Mouse (Mus musculus) heart, postnatal 25 days (tissue): ENCODE results near the gene Klf16. TPM values are rescaled to one million over a fixed set of nuclear protein-coding genes. Genes with fewer than 3 reads are reported as not detected.
A peak's percentile ranks its signal among the peaks of the same experiment; 100 is the strongest.

Source experiments
- DNase-seq: peaks from one replicate; pipeline ENCODE4 v3.0.0; 2022; ENCODE audit warnings: low spot score
- intact Hi-C: fragments of 180-260 bp; cut with DNase I; formaldehyde crosslinking; loops from one replicate; pipeline ENCODE4 v1.15.1; 2025
- microRNA-seq: library from miRNA; unstranded; fragments of <30 nt; microRNA quantifications from one replicate; pipeline ENCODE4 v1.2.0, GENCODE M21; 2022
- total RNA-seq, 2 experiments: library from RNA; stranded (reverse); gene quantifications; 2 replicates each; pipeline ENCODE4 v1.2.3; 2021

Klf16 gene
- total RNA-seq, 2 experiments from 2014 or later, result 3.0 to 4.5 TPM

DNA sequence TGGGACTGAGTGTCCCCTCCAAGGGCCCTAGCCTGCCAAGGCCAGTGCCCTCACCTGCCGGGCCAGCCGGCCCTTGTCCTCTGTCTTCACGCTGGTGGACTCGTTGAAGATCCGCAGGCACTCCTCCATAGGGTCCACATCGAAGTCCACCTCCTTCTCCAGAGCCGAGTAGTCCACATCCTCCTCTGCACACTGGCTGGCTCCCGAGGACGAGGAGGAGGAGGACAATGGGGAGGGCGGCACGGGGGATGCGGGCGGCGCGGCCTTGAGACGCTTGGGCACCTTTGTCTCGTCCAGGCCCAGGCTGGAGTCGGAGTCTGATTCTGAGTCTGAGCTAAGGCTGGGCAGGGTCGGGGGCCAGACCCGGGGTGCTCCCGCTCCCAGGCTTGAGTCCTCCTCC, 27.8 kb downstream of the Klf16 start:
- intact Hi-C loops, result loop anchor here (5.0 kb wide), 1 partner anchor 102 kb away; no protein-coding TSS in a partner anchor
- no peak for DNase-seq

DNA sequence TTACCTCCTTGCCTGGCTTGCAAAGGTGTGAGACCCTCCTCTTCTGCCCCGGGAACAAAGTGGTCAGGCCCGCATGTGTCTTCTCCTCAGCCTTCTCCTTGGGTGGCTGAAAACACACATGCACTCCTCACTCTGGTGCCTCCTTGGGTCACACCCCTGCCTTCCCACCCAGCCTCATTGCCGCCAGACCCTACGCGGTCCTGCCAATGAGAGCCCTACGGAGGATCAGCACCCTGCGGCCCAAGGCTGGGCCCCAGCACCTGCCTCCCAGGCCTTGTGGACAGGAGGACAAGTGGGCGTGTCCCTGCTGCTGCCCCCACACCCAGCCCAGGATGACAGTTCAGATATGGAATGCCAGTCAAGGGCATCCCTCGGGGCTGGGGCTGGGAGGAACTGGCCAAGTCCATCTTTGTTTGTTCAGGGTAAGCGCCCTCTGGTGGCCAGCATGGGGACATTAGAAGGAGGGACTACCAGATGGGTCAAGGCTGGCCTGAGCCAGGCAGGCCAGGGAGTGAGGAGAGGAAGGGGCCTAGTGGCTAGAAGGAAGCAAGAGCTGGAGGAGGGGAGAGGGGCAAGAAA, 28.6 kb downstream of the Klf16 start:
- intact Hi-C loops, result loop anchor here (5.0 kb wide), 1 partner anchor 101 kb away; no protein-coding TSS in a partner anchor
- DNase-seq, result no peak

DNA sequence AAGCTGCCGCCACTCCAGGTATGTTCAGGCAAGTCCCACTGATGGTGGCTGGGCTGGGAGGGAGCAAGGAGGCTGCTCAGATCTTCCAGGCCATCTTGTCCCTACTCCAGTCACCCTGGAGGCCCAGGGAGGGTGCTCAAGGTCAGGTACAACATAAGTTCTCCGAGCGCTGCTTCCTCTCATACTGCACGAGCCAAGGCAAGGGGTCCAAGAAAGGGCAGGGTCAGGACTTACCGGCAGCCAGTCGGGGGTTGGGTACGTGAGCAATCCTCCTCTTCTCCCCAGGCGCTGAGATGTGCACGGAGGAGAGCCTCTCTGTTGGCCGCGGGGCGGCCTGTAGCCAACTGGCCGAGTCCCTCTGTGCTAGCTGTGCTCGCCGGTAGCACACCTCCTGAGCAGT, 29.6 kb downstream of the Klf16 start:
- intact Hi-C loops, result loop anchor here (5.0 kb wide), 1 partner anchor 100 kb away; no protein-coding TSS in a partner anchor
- no peak for DNase-seq

- no peak for DNase-seq
- intact Hi-C loops, result loop anchor here (5.0 kb wide), 1 partner anchor 100 kb away; no protein-coding TSS in a partner anchor
These were observed 30.2 kb downstream of the Klf16 start for GRCm38 (mm10) chr10:80546945-80547344.

DNA sequence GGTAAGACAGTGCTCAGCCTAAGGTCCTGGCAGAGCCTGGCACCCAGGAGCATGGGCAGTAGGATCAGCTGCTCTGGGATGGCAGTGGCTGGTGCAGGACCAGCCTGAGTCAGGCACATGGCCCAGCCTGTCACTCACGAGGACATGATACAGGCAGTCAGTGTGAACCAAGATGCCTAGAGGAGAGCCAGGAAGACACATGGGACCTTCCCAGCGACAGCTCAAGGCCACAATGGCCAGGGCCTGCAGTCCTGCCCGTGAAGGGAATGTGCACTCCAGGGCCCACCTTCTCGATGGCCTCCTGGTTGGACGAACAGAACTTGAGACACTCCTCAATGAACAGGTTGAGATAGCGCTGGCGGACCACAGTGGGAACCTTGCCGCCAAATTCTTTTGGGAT, 31.5 kb downstream of the Klf16 start:
- intact Hi-C loops, result loop anchor here (5.0 kb wide), 1 partner anchor 98 kb away; no protein-coding TSS in a partner anchor
- DNase-seq, result no peak

DNA sequence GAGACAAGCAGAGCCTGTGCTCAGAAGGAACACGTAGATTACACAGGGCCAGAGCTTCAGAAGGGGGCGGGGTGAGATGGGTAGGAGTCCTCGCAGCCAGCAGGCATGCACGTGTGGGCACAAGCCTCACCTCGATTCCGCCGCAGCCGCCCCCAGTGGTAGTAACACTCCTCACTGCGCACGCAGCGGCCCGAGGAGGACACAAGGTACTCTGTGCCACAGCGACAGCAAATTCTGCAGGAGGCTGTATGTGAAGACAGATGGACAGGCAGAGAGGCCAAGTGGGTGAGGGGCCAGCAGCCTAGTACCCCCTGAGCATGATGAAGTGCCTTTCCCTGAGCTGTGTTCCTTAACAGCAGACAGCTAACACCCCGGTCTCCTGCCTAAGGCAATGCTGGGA, 33.2 kb downstream of the Klf16 start:
- DNase-seq, result no peak
- intact Hi-C loops, result no loop called here

- intact Hi-C loops, result no loop called here
- no peak for DNase-seq
These were observed 37.6 kb downstream of the Klf16 start for GRCm38 (mm10) chr10:80539493-80539892.

DNA sequence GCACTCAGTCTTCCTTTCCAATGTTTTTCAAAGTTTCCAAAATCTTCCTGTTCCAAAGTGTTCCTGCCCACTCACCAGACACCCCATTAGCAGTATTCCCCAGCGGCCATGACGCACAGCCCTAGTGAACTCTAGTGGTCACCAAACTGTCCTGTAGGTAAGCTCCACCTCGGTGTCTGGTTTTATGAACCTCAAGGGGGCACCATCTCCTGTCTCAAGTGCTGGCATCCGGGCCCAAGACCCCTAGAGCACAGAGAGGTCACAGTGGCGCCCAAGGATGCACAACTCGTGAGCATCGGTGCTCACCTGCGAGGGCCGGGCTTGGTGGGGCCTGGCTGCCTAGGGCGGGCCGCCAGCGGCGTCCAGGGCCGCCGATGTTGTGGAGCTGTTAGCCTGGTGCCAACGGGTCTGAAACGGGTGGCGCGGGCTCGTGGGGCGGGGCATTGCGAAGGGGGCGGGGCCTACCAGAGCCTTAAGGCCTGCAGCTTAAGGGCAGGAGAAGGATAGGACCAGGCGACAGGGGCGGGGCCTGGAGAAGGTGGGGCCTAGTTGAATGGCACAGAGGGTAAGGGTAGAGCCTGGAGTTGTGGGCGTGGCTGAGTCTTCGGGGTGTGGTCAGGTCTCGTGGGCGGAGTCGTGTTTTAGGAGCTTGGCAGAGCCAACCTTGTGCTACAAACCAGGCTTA, 38.3 kb downstream of the Klf16 start, which contains the start of gene Atp8b3:
Atp8b3 (minus strand) TSS at position 415 of the 685 bp plus-strand sequence.
- peak; percentile 56 for DNase-seq
- intact Hi-C loops, result no loop called here

- DNase-seq, result no peak
- intact Hi-C loops, result no loop called here
These were observed 38.9 kb downstream of the Klf16 start for GRCm38 (mm10) chr10:80538180-80538579.

DNA sequence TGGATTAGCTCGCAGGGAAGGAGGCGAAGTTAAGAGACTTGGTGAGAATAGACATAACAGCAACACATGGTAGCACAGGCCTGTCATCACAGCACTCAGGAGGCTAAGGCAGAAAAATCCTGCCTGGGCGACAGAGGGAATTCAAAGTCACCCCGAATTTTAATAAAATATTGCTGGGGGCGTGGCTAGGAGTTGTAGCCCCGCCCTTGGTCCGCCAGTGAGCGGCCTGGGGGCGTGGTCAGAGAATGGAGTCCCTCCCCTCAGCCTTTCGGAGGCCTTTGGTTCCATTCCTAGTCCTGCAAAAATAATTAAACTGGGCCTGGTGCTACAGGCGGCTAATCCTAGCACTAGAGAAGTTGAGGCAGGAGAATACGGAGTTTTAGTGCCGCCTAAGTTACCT, 41.4 kb downstream of the Klf16 start:
- DNase-seq, result no peak
- intact Hi-C loops, result no loop called here

- DNase-seq, result no peak
- intact Hi-C loops, result no loop called here
These were observed 42.0 kb downstream of the Klf16 start for GRCm38 (mm10) chr10:80535071-80535470.

DNA sequence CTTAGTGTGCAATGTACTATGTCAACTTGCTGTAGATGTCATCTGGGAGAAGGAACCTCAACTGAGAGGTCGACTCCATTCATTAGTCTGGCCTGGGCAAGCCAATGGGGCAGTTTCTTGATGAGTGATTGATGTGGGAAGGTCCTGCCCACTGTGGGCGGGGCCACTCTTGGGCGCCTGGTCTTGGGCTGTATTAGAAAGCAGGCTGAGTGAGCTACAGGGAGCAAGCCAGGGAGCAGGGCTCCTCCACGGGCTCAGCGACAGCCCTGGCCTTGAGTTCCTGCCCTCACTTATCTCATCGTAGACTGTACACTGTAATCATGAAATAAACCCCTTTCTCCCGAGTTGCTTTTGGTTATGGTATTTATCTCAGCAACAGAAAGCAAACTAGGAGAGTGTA, 43.4 kb downstream of the Klf16 start:
- DNase-seq, result no peak
- intact Hi-C loops, result no loop called here

DNA sequence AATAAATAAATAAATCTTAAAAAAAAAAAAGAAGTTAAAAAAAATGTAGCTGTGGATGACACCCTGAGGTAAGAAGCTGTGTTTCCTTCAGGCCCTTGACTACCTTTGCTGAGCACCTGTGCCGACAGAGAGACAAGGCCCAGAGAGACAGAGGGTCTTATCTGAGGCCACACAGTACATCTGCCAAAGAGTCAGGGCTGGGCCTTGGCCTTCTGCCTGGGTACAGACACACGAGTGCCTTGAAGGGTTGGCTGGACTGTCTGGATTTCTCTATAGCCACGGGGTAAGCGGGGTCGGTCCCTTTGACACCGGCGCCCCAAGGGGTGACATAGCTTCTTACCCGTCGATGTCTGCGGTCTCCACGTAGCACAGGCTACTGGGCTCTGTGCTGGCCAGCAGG, 44.3 kb downstream of the Klf16 start:
- intact Hi-C loops, result no loop called here
- no peak for DNase-seq

- no peak for DNase-seq
- intact Hi-C loops, result no loop called here
These were observed 50.9 kb downstream of the Klf16 start for GRCm38 (mm10) chr10:80526172-80526571.

- DNase-seq, result no peak
- intact Hi-C loops, result no loop called here
These were observed 53.8 kb downstream of the Klf16 start for GRCm38 (mm10) chr10:80523299-80523698.

DNA sequence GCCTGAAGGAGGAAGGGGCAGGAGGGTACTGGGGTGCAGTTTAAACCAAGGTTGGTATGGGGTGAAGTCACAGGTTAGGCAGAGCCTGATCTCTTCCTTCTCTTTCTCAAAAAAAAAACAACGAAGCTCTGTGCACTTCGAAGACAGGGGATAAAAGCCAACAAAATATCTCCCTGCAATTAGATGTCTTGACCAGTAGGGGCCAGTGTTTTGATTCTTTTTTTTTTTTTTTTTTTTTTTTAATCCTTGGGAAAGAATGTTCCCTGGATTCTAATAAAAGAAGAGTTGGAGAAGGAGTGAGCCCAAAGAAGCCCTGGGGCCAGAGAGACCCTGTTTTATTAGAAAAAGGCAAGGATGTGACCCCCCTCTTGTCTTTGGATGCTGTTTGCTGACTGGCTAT, 57.8 kb downstream of the Klf16 start:
- intact Hi-C loops, result no loop called here
- DNase-seq, result no peak

Small RNA genes lying within 50 kb of the gene (microRNA-seq; reads per million reads assigned to microRNA genes)
- gene Mir6912, result not detected

Other genes with a start within 250 kb of the Klf16 start
- 1 to 10 TPM; 1.3 to 1.6 TPM for gene Pcsk4, start 247.8 kb downstream of the Klf16 start, total RNA-seq
- gene Reep6, start 247.4 kb downstream of the Klf16 start, total RNA-seq, result 1 to 10 TPM; 1.9 to 2.1 TPM
- 10 to 100 TPM; 68.4 to 71.7 TPM for gene Adamtsl5, start 228.9 kb downstream of the Klf16 start, total RNA-seq
- under 1 TPM; 0.18 to 0.36 TPM for gene Plk5, start 220.9 kb downstream of the Klf16 start, total RNA-seq
- gene Mex3d, start 189.7 kb downstream of the Klf16 start, total RNA-seq, result 1 to 10 TPM; 7.5 to 8.8 TPM
- 10 to 100 TPM; 85.2 to 88.9 TPM for gene Mbd3, start 177.8 kb downstream of the Klf16 start, total RNA-seq
- 1,000 to 10,000 TPM; 1,983 to 2,045 TPM for gene Uqcr11, start 170.5 kb downstream of the Klf16 start, total RNA-seq
- gene Tcf3, start 143.7 kb downstream of the Klf16 start, total RNA-seq, result 10 to 100 TPM; 20.3 to 20.9 TPM
- gene Onecut3, start 82.5 kb downstream of the Klf16 start, total RNA-seq, result under 1 TPM in 1 of 2 experiments, not detected in 1; 0.05 TPM
- gene Atp8b3, start 38.2 kb downstream of the Klf16 start, total RNA-seq, result not detected
- gene Rexo1, start 15.8 kb downstream of the Klf16 start, total RNA-seq, result 10 to 100 TPM; 11.1 to 12.2 TPM
- 10 to 100 TPM; 50.1 to 51.1 TPM for gene Abhd17a, start 13.0 kb upstream of the Klf16 start, total RNA-seq
- 10 to 100 TPM; 21.0 to 21.7 TPM for gene Scamp4, start 25.6 kb upstream of the Klf16 start, total RNA-seq
- gene Adat3, start 25.6 kb upstream of the Klf16 start, total RNA-seq, result 1 to 10 TPM in 1 of 2 experiments, under 1 TPM in 1; 0.84 to 1.2 TPM
- under 1 TPM; 0.52 to 0.59 TPM for gene Gm49322, start 28.7 kb upstream of the Klf16 start, total RNA-seq
- 100 to 1,000 TPM; 116 TPM for gene Csnk1g2, start 45.5 kb upstream of the Klf16 start, total RNA-seq
- 10 to 100 TPM; 41.5 to 45.8 TPM for gene Btbd2, start 79.8 kb upstream of the Klf16 start, total RNA-seq
- gene Mknk2, start 100.8 kb upstream of the Klf16 start, total RNA-seq, result 100 to 1,000 TPM; 158 to 181 TPM
- 1 to 10 TPM; 8.2 to 8.9 TPM for gene Mob3a, start 124.7 kb upstream of the Klf16 start, total RNA-seq
- gene Izumo4, start 124.9 kb upstream of the Klf16 start, total RNA-seq, result 1 to 10 TPM; 2.6 to 3.4 TPM
- 10 to 100 TPM; 39.8 to 44.2 TPM for gene Ap3d1, start 164.9 kb upstream of the Klf16 start, total RNA-seq
- gene Dot1l, start 177.9 kb upstream of the Klf16 start, total RNA-seq, result 10 to 100 TPM; 31.2 to 31.4 TPM
- gene Sf3a2, start 220.9 kb upstream of the Klf16 start, total RNA-seq, result 10 to 100 TPM; 29.6 to 29.9 TPM
- 10 to 100 TPM; 27.4 to 29.7 TPM for gene Plekhj1, start 221.3 kb upstream of the Klf16 start, total RNA-seq
- under 1 TPM; 0.39 TPM for gene Amh, start 227.9 kb upstream of the Klf16 start, total RNA-seq
- gene Jsrp1, start 236.2 kb upstream of the Klf16 start, total RNA-seq, result under 1 TPM; 0.48 to 0.81 TPM
- gene Oaz1, start 249.3 kb upstream of the Klf16 start, total RNA-seq, result 100 to 1,000 TPM; 883 to 894 TPM